ENCODE assay signal across 14 mouse cellular contexts in genomic region chr12:112253461-112253860, GRCm38 (mm10).
DNase-seq lines count a peak whose midpoint lies in the region; ATAC-seq and TF ChIP-seq lines count a peak whose summit lies in the region.
"Had no signal": no experiment of that assay in that cellular context is flagged by ENCODE, and none has a peak within 500 bp of the region (broad histone marks: within the 10 kb centered on the region; RNA-seq: fewer than 3 reads in every experiment).

No protein-coding gene starts in this region.

- no peak overlapping the region for H3K4me3 ChIP-seq in hindbrain, embryonic 14.5 days (replicated peaks; ENCODE audit: low read length)
- H3K4me3 ChIP-seq in hindbrain, embryonic 10.5 days, result no peak overlapping the region
- no peak overlapping the region for H3K4me3 ChIP-seq in neural tube, embryonic 13.5 days
- H3K4me3 ChIP-seq in hindbrain, postnatal 0 days (ENCODE audit: low read length), result no peak overlapping the region

- no peak for TF ChIP-seq CTCF in hindbrain, postnatal 0 days (IDR thresholded peaks at IDR 0.05; ENCODE audit: low read depth)

- ATAC-seq in hindbrain, embryonic 14.5 days (ENCODE audit: low FRiP score), result no peak
- ATAC-seq in neural tube, embryonic 13.5 days (ENCODE audit: low read depth), result peak; percentile 46
- peak; percentile 70; the same call in 1 of the 2 replicates for ATAC-seq in hindbrain, postnatal 0 days
- no peak for ATAC-seq in megakaryocyte progenitor cell, adult 5-6 weeks (replicated peaks; ENCODE audit: poor library complexity)
- ATAC-seq: intestine, embryonic 16.5 days; liver, postnatal 0 days had no signal

- no peaks in the 10 kb centered on the region; the same call in 1 of the 2 replicates for H3K27me3 ChIP-seq in hindbrain, embryonic 14.5 days (ENCODE audit: control insufficient read depth, insufficient read depth, low read length)
- peaks cover 77% of the 10 kb centered on the region for H3K27me3 ChIP-seq in hindbrain, embryonic 10.5 days (ENCODE audit: insufficient read depth, poor library complexity, severe bottlenecking)
- peaks cover 44% of the 10 kb centered on the region for H3K27me3 ChIP-seq in neural tube, embryonic 13.5 days
- peaks cover 5% of the 10 kb centered on the region; the same call in 1 of the 2 replicates for H3K27me3 ChIP-seq in hindbrain, postnatal 0 days (ENCODE audit: insufficient read depth, low read length)

- H3K4me2 ChIP-seq in hindbrain, embryonic 14.5 days (replicated peaks), result no peak overlapping the region
- H3K4me2 ChIP-seq in neural tube, embryonic 13.5 days, result no peak overlapping the region
- H3K4me2 ChIP-seq in hindbrain, postnatal 0 days (ENCODE audit: low read depth, low read length), result no peak overlapping the region

- no peak overlapping the region for H3K27ac ChIP-seq in hindbrain, embryonic 14.5 days
- H3K27ac ChIP-seq in hindbrain, embryonic 10.5 days, result no peak overlapping the region
- peak overlapping the region; percentile 64 for H3K27ac ChIP-seq in neural tube, embryonic 13.5 days (replicated peaks)
- H3K27ac ChIP-seq in hindbrain, postnatal 0 days, result peak overlapping the region; percentile 3; the same call in 1 of the 2 replicates

- DNase-seq in hindbrain, embryonic 14.5 days (ENCODE audit: low spot score), result no peak
- no peak for DNase-seq in hindbrain, embryonic 10.5 days (ENCODE audit: low spot score)
- DNase-seq in neural tube, embryonic 10.5 days (ENCODE audit: extremely low spot score, low spot score), result no peak
- DNase-seq in hindbrain, postnatal 0 days (ENCODE audit: low spot score), result peak; percentile 52
- peak; percentile 55 for DNase-seq in retina, postnatal 1 day
- no peak for DNase-seq in kidney, adult 8-10 months
- DNase-seq: cerebellum, adult 11-12 months; heart, adult 18-20 months; heart, postnatal 14 days; liver, postnatal 0 days; thymus, postnatal 36 days had no signal

- WGBS in hindbrain, embryonic 14.5 days, result 59% methylated on average over 10 of the region's 10 CpGs
- 77% methylated on average over 10 of the region's 10 CpGs for WGBS in hindbrain, embryonic 10.5 days
- 52% methylated on average over 10 of the region's 10 CpGs for WGBS in neural tube, embryonic 13.5 days
- 50% methylated on average over 10 of the region's 10 CpGs for WGBS in hindbrain, postnatal 0 days

- H3K36me3 ChIP-seq in hindbrain, embryonic 14.5 days (replicated peaks; ENCODE audit: control insufficient read depth, insufficient read depth), result no peaks in the 10 kb centered on the region
- H3K36me3 ChIP-seq in hindbrain, embryonic 10.5 days, result no peaks in the 10 kb centered on the region
- H3K36me3 ChIP-seq in neural tube, embryonic 13.5 days, result no peaks in the 10 kb centered on the region
- no peaks in the 10 kb centered on the region for H3K36me3 ChIP-seq in hindbrain, postnatal 0 days (ENCODE audit: insufficient read depth, low read length)

- H3K9me3 ChIP-seq in hindbrain, embryonic 14.5 days (ENCODE audit: control insufficient read depth, low read length), result no peaks in the 10 kb centered on the region
- peaks cover 3% of the 10 kb centered on the region; the same call in 1 of the 2 replicates for H3K9me3 ChIP-seq in hindbrain, embryonic 10.5 days
- H3K9me3 ChIP-seq in neural tube, embryonic 13.5 days, result no peaks in the 10 kb centered on the region
- H3K9me3 ChIP-seq in hindbrain, postnatal 0 days (ENCODE audit: low read length), result no peaks in the 10 kb centered on the region

- 0 out of 2 replicates have a peak, but pooled peaks cover 3% of the 10 kb centered on the region for H3K4me1 ChIP-seq in hindbrain, embryonic 14.5 days (replicated peaks; ENCODE audit: control insufficient read depth, insufficient read depth, low read length)
- peaks cover 20% of the 10 kb centered on the region for H3K4me1 ChIP-seq in hindbrain, embryonic 10.5 days (replicated peaks)
- H3K4me1 ChIP-seq in neural tube, embryonic 13.5 days (replicated peaks), result peaks cover 49% of the 10 kb centered on the region
- H3K4me1 ChIP-seq in hindbrain, postnatal 0 days (ENCODE audit: insufficient read depth, low read length), result no peaks in the 10 kb centered on the region

- 0 out of 2 replicates have a peak overlapping the region, but pooled peaks have one; percentile 22 for H3K9ac ChIP-seq in hindbrain, embryonic 14.5 days
- no peak overlapping the region for H3K9ac ChIP-seq in neural tube, embryonic 13.5 days
- no peak overlapping the region for H3K9ac ChIP-seq in hindbrain, postnatal 0 days (replicated peaks; ENCODE audit: low read length)
- H3K9ac ChIP-seq: liver, postnatal 0 days had no signal

Comparison
In these comparisons a context has a peak if more than half of its experiments do, and no peak if none do; other contexts are left out.
1. ATAC-seq: peak in neural tube, embryonic 13.5 days (single experiment) and hindbrain, postnatal 0 days (single experiment); none in hindbrain, embryonic 14.5 days (single experiment) and megakaryocyte progenitor cell, adult 5-6 weeks (single experiment).
2. DNase-seq: peak in hindbrain, postnatal 0 days (single experiment) and retina, postnatal 1 day (single experiment); none in hindbrain, embryonic 14.5 days (single experiment), hindbrain, embryonic 10.5 days (single experiment), neural tube, embryonic 10.5 days (single experiment) and kidney, adult 8-10 months (0 of 2).
3. H3K27ac ChIP-seq: peak in neural tube, embryonic 13.5 days (single experiment) and hindbrain, postnatal 0 days (single experiment); none in hindbrain, embryonic 14.5 days (single experiment) and hindbrain, embryonic 10.5 days (single experiment).